In genomic region chr7:25477091-25477751, GRCm38 (mm10) we compare ENCODE assay signal across 8 mouse cellular contexts. TPM values are rescaled to one million over a fixed set of nuclear protein-coding genes. Genes with fewer than 3 reads are reported as not detected.
A peak's percentile ranks its signal among the peaks of the same experiment; 100 is the strongest.
DNase-seq lines count a peak whose midpoint lies in the region; ATAC-seq and TF ChIP-seq lines count a peak whose summit lies in the region.
"Not testable (repeated sequence)": the region's sequence is repeated elsewhere in the genome, so short reads cannot be mapped to it uniquely, and the experiment has no call there.

Gene Ceacam1, minus strand, starts transcription at chr7:25477603.

- H3K36me3 ChIP-seq in E14TG2a.4 (ENCODE audit: insufficient read depth, low read length): peaks cover 25% of the 10 kb centered on the region
- H3K36me3 ChIP-seq in lung, embryonic 15.5 days: not testable (repeated sequence)

- H3K4me1 ChIP-seq in E14TG2a.4 (replicated peaks; ENCODE audit: low read depth, low read length): peaks cover 26% of the 10 kb centered on the region
- not testable (repeated sequence) for H3K4me1 ChIP-seq in lung, embryonic 15.5 days

- not testable (repeated sequence) for H3K9ac ChIP-seq in lung, embryonic 15.5 days

- peak within 1 kb of the TSS; percentile 41 for H3K4me3 ChIP-seq in E14TG2a.4 (replicated peaks; ENCODE audit: low read length)
- not testable (repeated sequence) for H3K4me3 ChIP-seq in lung, embryonic 15.5 days

- H3K9me3 ChIP-seq in E14TG2a.4 (ENCODE audit: low read length); lung, embryonic 15.5 days: not testable (repeated sequence)

- peak within 1 kb of the TSS; percentile 37; the same call in 1 of the 2 replicates for H3K27ac ChIP-seq in lung, embryonic 15.5 days

- ATAC-seq in lung, embryonic 15.5 days (ENCODE audit: borderline replicate concordance, extremely low read depth, low FRiP score, low TSS enrichment): peak; percentile 27; the same call in 1 of the 2 replicates

- not testable (repeated sequence) for TF ChIP-seq CTCF in E14TG2a.4 (conservative IDR thresholded peaks at IDR 0.05; ENCODE audit: low read length)

- WGBS in lung, embryonic 15.5 days: 15% methylated on average over 5 of the region's 5 CpGs

- H3K4me2 ChIP-seq in lung, embryonic 15.5 days: not testable (repeated sequence)

- not testable (repeated sequence) for H3K27me3 ChIP-seq in E14TG2a.4 (ENCODE audit: insufficient read depth, low read length); lung, embryonic 15.5 days

- DNase-seq in brain, adult 2 months (ENCODE audit: low read depth, low spot score): peak; percentile 40
- peak; percentile 13 to 16 for DNase-seq in gastrocnemius, adult 8-10 months (ENCODE audit: low spot score in 2 of 2)
- DNase-seq in heart, postnatal 4 days: peak; percentile 58
- DNase-seq in kidney, postnatal 4 days: peak; percentile 72 to 80
- peak; percentile 43 for DNase-seq in ovary, postnatal 36 days (ENCODE audit: low spot score)
- DNase-seq in thymus, adult 18-20 months: peak; percentile 11 to 29

RNA-seq across cellular contexts. Expression of gene Ceacam1, which starts in this region (rescaled TPM):
- total RNA-seq in gastrocnemius, adult 8-10 months (2022): 1 to 10 TPM; 1.9 to 4.8 (median 3.3) TPM
- 1 to 10 TPM; 9.1 to 9.7 TPM for total RNA-seq in heart, postnatal 4 days (2021)
- 5.3 and 5.8 TPM in 2 replicates for polyA plus RNA-seq in lung, embryonic 15.5 days (2015; fragmentation: Nextera tagmentation; extraction: Ambion mirVana)

Comparison
In these comparisons a context has a peak if more than half of its experiments do, and no peak if none do; other contexts are left out.
1. DNase-seq: peak in every context shown above with its lines; median percentile 76 in kidney, postnatal 4 days; 58 in heart, postnatal 4 days; 43 in ovary, postnatal 36 days; 40 in brain, adult 2 months; 20 in thymus, adult 18-20 months; 14 in gastrocnemius, adult 8-10 months.